Mouse (Mus musculus) small intestine, adult 10 weeks (tissue): ENCODE data around the gene Lca5l. TPM values are rescaled to one million over a fixed set of nuclear protein-coding genes. Genes with fewer than 3 reads are reported as not detected.

Experiments used
- polyA plus RNA-seq: library from polyadenylated mRNA; stranded (reverse); fragments of 350-450 nt; fragmentation: Illumina TruSeq; extraction: RNeasy Lipid Tissue Mini Kit (QIAGEN cat#74804); gene quantifications from one replicate; pipeline ENCODE4 v1.2.3, GENCODE M21; 2014; ENCODE audit warnings: low replicate concordance

Gene Lca5l
- not detected for polyA plus RNA-seq

DNA sequence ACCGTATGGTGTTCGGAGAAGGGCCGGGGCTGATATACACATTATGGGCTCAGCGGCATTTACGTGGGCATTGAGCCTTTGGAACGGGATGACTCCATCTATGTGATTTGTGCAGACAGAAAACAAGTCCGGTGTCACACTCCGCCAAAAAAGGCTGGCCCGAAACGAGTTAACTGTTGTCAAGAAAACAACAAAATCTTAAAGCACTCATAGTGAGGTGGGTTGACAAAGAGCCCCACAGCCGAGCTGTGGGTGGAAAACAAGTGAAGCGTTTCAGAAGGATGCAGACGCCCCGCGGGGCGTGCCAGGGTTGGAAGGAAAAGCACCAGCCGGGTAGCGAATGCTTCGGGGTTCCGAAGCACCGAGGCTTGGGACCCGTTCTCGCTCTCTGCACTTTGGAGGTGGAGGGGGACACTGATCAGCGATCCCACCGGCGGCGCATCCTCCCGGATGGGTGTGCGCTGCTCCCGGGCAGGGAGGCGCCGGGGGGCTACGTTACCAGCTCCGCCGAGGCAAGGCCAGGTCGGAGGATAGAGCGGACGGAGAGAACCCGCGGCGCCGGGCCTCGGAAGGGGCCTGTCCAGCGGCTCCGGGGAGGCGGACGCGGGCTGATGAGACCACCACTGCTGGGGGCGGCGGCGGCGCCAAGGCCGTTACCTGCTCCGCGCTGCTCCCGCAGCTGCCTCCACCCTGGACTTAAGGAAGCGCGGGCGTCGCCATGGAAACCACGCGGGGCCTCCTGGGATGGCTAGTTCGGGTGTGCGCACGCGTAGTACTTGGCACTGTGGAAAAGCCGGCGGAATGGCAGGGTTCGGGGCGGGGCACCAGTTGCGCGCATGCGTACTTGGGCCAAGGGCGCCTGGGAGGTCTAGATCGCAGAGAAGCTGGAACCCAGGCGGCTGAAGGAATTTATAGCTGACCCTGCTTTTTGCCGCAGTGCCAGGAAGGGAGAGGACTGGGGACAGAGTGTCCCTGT lies at the start of gene Lca5l:
Lca5l (minus strand) TSS at position 741 of the 976 bp plus-strand sequence.

DNA sequence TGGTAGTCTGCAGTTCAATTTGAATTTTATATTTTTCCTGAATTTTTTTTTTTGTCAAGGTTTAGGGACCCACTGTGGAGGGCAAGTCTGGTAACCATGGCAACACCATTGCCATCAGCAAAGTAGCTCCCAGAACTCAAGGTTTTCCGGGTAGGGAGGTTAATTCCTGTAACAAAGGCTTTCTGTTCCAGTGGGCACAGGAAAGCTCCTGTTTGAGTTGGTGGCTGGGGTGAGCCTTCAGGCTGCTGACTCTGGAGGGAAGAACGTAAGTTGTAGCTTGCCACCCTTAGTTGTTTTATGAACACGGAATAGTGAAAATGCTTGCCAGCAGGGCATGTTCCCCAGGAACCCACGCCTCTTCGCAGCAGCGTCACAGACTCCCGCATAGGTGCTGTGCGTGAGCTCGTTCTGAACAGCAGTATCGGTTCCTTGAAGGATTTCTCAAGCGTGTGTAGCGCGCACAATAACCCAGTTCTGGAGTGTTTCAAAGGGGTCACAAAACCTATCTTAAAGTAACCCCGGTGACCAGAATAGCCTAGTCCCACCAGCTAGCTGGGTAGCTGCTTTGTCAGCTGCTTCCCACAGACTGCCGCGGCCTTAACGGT lies 43.4 kb upstream of the Lca5l start, which contains the start of gene B3galt5:
B3galt5 (plus strand) TSS at position 436 of the 605 bp plus-strand sequence.

DNA sequence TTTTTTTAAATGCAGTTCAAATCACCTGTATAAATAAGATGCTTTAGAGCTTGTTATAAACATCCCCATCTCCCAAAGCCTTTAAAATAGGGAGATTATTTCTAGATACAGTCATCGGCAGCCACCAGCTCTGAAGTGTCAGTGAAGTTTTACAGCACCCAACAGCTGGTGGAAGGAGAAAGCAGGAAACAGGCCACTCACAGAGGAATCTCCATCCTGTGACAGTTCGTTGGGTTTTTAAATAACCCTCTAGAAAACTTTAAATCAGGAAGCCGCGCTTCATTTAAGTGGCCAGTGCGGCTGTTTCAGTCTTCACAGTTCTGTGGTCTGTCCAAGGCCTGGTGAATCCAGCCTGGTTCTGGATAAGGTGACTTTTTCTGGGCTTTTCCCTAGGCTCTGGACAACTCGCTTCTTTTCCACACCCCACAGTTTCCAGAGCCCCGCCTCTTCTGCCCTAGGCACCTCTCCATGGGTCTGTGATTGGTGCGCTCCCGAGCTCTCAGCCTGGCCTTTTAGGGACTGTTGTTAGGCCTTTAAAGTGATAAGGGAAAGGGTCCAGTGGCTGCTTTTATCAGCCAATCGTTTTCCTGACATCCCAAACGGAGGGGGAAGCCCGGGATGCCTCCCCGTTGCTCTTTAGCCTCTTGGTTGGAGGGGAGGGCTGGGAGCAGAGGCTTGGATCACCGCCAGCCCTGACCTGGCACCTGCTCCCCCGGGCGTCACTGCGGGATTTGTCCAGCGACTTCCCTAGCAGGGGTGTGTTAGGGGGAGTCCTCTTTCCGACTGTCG lies 8.0 kb upstream of the Lca5l start, which contains the start of gene Sh3bgr:
Sh3bgr (plus strand) TSS at position 538 of the 789 bp plus-strand sequence.

DNA sequence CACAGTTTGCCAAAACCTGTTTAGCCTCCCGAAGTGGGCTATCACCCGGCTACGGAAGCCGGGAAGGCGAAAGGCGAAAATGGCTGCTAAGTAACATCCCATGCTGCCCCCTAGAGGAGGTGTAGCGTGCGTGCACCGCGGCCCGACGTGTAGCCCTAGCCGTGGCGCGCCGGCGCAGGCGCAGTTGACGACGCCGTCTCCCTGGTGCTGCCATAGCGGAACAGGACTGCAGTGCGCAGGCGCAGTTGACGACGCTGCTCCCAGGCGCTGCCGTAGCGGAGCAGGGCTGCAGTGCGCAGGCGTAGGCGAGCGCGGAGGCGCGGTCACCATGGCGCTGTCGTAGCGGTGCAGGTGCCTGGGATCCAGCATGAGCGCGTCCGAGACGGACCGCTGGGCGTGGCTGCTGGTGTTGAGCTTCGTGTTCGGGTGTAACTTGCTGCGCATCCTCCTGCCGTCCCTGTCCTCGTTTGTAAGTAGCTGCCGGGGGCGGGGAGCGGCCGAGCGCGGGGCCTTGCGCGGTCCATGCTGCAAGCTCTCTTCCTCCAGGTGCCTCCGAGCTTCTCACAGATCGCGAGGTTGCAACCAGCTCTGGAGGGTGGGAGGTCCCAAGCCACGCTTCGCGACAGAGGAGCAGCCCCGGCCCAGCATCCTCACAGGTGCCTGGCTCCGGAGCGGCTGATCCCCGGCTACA lies 46.8 kb downstream of the Lca5l start, which contains the start of gene Wrb:
Wrb (plus strand) TSS at position 298 of the 691 bp plus-strand sequence.

DNA sequence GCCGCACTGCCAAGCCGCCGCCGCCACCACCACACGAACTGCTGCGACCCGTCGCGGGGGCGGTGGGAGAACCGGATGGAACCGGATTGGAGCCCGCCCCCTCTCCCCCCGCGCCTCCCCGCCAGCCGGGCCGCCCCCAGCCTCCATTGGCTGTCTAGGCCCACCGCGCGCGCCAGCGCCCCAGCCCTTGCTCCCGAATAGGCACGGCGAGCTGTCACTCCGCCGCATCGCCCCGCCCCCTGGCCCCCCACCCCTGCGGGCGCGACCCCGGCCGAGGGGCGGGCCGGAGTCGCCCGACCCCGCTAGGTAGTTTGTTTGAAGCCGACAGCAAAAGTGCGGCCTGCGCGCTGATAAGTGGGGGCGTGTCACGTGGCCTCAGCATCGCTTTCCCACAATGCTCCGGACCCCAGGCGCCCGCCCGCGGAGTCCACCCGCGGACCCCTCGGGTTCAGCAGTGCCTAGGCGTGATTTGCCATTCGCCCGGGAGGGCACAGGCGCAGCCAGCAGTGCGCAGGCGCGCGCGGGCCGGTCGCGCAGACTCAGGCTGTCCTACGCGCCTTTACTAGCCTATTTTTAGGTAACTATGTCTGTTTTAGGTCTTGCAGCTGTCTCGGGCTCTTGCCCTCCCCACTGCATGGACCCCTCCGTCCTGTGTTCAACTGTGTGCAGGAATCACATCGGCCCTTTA lies 64.3 kb downstream of the Lca5l start, which contains the start of gene Hmgn1:
Hmgn1 (minus strand) TSS at position 73 of the 688 bp plus-strand sequence.

Other genes starting within 250 kb of the Lca5l start
- 20.2 TPM for gene Psmg1, start 201.3 kb downstream of the Lca5l start, polyA plus RNA-seq
- 52.5 TPM for gene Brwd1, start 109.7 kb downstream of the Lca5l start, polyA plus RNA-seq
- gene Hmgn1, start 64.5 kb downstream of the Lca5l start, polyA plus RNA-seq: 74.9 TPM
- 2.6 TPM for gene Wrb, start 46.9 kb downstream of the Lca5l start, polyA plus RNA-seq
- gene Sh3bgr, start 8.2 kb upstream of the Lca5l start, polyA plus RNA-seq: 23.9 TPM
- 2.2 TPM for gene B3galt5, start 43.5 kb upstream of the Lca5l start, polyA plus RNA-seq